Mouse (Mus musculus) neural tube, postnatal 0 days (tissue): ENCODE measurements around the gene Zdhhc11. TPM values are rescaled to one million over a fixed set of nuclear protein-coding genes. Genes with fewer than 3 reads are reported as not detected.

Source experiments
- microRNA-seq: library from miRNA; unstranded; fragments of <30 nt; microRNA quantifications from one replicate; pipeline ENCODE4, GENCODE M21; 2016
- polyA plus RNA-seq: library from polyadenylated mRNA; unstranded; fragments of >200 nt; fragmentation: Nextera tagmentation; extraction: Ambion mirVana; gene quantifications from 2 replicates; pipeline ENCODE4 v1.2.1, GENCODE M21; 2015

The Zdhhc11 gene
- not detected in 2 replicates for polyA plus RNA-seq

DNA sequence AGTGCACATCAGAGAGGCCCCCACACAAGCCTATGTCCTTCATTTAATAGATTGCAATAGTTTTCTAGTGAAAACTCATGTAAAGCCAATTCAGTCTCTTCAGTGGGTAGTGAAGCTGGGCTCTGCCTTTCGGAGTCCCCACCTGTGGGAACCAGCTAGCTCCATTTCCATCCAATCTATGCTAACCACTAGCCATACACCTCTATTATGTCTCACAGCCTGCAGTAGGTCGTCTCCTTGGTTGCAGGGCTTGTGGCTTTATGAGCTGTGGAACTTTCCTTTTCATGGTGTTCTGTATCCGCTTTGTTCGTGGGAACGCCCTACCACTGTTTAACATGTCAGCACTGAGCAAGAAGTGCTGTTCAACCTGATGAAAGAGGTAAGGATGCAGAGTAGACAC lies at the start of gene Zdhhc11:
Gene Zdhhc11 (plus strand): TSS at position 301 of the 400 bp plus-strand sequence.

DNA sequence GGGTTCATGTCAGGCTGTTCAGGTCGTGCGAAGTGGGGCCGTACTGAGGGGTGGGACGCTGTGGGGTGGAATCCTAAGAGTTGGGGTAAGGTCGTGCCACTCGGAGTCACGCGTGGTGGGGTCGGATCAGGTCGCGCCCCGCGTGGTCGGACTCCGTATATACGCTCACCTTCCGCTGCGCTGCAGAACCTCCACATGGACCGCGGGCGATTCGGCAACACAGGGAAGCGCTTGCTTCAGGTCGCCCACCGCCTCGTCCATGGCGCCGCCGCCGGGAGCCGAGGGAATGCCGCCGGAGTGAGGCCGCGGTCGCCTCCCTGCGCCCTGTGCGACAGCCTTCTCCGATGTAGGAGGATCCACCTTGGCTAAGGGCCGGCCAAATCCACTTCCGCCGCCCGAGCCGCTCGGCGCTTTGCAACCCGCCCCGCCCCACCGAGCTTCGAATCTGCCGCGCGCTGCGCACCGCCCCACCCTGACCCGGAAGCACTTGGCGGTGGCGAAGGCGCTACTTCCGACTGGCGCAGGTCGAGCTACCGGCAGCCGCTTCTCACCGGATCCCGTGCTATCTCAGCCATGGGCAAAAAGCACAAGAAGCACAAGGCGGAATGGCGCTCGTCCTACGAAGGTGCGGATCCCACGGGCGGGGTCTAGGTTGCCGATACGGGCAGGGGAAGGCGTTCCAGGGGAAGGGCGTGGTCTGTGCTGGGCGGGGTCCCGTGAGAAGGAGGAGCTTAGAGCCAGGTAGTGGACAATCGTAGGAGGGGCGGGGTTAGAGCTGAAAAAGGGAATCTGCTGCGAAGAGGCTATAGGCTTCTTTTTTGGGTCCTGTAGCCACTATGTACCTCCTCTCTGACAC lies 26.1 kb upstream of the Zdhhc11 start, which contains the start of the genes Trip13 and Brd9:
Gene Trip13 (minus strand): TSS at position 464 of the 856 bp plus-strand sequence.
Gene Brd9 (plus strand): TSS at position 491 of the 856 bp plus-strand sequence.

GRCm38 (mm10) chr13:74008948-74009718 lies 45.5 kb downstream of the Zdhhc11 start, which contains the start of gene Tppp:
Tppp (plus strand) TSS chr13:74009407.

Small RNA genes lying within 50 kb of the gene (microRNA-seq; reads per million reads assigned to microRNA genes)
- not detected for gene Gm25197

Other genes starting within 250 kb of the Zdhhc11 start
- gene Slc12a7, start 230.8 kb upstream of the Zdhhc11 start, polyA plus RNA-seq, result 4.2 and 5.3 TPM in 2 replicates
- gene Nkd2, start 116.2 kb upstream of the Zdhhc11 start, polyA plus RNA-seq, result 11.9 and 13.5 TPM in 2 replicates
- 6.3 and 7.0 TPM in 2 replicates for gene Trip13, start 26.1 kb upstream of the Zdhhc11 start, polyA plus RNA-seq
- gene Brd9, start 26.0 kb upstream of the Zdhhc11 start, polyA plus RNA-seq, result 57.7 and 58.0 TPM in 2 replicates
- 12.3 and 13.1 TPM in 2 replicates for gene Tppp, start 45.6 kb downstream of the Zdhhc11 start, polyA plus RNA-seq
- 3.8 and 4.4 TPM in 2 replicates for gene Cep72, start 98.4 kb downstream of the Zdhhc11 start, polyA plus RNA-seq
- 0.67 and 1.3 TPM in 2 replicates for gene Slc9a3, start 157.6 kb downstream of the Zdhhc11 start, polyA plus RNA-seq
- gene Exoc3, start 244.9 kb downstream of the Zdhhc11 start, polyA plus RNA-seq, result 103 and 106 TPM in 2 replicates